Mouse (Mus musculus) mesoderm, embryonic 11.5 days (tissue): ENCODE data around the gene Tpm4.
"Not testable (repeated sequence)": the region's sequence is repeated elsewhere in the genome, so short reads cannot be mapped to it uniquely, and the experiment has no call there.

Source experiments
- DNase-seq: peaks from one replicate; pipeline ENCODE4 v3.0.0-alpha.2; 2012; ENCODE audit warnings: low read depth, low spot score

Tpm4 gene

DNA sequence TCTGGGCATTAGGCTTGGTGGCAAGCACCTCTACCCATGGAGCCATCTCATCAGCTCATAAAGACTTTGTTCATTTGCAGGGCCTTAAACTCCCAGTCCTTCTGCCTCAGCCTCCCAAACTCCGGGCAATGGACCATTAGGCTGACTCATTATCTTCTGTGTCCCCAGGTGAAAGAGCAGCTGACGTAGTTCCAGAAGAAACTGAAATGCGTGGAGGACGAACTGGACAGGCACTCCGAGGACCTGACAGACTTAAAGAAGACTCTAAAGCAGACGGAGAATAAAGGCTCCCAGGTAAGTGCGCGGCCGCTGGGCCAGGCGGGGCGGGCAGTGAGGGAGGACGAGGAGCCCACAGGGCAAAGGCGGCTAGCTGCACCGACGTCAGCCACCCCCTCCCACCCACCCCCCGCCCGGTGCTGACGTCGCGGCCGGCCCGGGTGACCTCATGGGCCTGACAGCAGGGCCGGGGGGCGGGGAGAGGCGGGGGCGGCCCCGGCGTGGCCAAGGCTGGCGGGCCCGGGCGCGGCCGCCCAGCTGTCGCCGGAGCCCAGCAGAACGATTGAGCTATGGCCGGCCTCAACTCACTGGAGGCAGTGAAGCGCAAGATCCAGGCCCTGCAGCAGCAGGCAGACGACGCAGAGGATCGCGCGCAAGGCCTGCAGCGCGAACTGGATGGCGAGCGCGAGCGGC is at the start of gene Tpm4:
TSS of gene Tpm4 (plus strand) at position 220 of the 690 bp plus-strand sequence.
- DNase-seq, result peak; percentile 81

GRCm38 (mm10) chr8:72087611-72088010 is 47.2 kb upstream of the Tpm4 start:
- not testable (repeated sequence) for DNase-seq

GRCm38 (mm10) chr8:72096721-72097120 is 38.1 kb upstream of the Tpm4 start:
- DNase-seq, result not testable (repeated sequence)

DNA sequence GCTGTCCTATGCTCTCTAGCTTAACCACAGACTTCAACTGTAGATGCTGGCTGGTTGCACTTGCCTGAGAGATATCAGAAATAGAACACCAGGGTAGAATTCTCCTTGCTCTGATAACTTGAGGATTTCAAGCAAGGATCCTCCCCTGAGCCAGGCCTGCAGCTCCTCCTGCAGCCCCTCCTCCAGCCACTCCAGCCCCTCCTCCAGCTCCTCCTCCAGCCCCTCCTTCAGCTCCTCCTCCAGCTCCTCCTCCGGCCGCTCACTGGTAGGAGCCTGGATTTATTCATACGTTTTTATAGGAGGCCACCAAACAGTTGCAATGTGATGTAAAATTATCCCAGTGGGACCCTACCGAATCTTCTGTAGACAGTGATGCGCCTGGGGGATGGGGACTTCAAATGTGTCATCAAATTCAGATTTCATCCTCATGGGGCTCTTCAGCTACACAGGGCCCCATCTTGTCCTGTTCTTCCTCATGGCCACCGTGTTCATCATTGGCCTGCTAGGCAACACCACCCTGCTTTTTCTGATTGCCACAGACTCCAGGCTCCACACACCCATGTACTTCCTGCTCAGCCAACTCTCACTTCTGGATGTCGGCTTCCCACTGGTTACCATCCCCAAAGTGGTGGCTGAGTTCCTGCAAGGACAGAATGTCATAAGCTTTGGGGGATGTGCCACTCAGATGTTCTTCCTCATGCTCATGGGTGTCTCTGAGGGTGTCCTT is 35.2 kb upstream of the Tpm4 start:
- not testable (repeated sequence) for DNase-seq

DNA sequence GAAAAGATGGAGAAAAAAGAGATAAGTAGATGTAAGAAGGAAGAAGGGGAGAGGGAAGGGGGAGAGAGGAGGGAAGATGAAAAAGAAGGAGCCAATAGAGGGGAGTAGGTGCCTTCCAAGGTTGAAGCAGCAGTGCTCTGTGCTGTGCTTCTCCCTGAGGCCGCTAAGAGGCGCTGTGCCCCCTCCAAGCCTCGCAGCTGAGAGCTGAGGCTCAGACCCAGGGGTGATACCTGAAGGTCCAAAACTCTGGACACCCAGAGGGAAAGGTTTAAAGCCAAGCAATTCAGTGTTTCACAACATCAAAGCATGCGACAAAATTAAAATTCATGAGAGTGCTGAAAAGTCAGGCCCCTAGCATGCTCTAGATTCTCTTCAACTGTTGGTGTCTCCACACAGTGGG is 29.6 kb upstream of the Tpm4 start:
- no peak for DNase-seq

- no peak for DNase-seq
Measured at GRCm38 (mm10) chr8:72106740-72107139, 28.0 kb upstream of the Tpm4 start, which contains the start of gene Olfr374. Gene Olfr374 (plus strand): TSS chr8:72107040.

GRCm38 (mm10) chr8:72110876-72111275 is 23.9 kb upstream of the Tpm4 start:
- DNase-seq, result no peak

- DNase-seq, result no peak
Measured at GRCm38 (mm10) chr8:72112486-72112885, 22.3 kb upstream of the Tpm4 start.

DNA sequence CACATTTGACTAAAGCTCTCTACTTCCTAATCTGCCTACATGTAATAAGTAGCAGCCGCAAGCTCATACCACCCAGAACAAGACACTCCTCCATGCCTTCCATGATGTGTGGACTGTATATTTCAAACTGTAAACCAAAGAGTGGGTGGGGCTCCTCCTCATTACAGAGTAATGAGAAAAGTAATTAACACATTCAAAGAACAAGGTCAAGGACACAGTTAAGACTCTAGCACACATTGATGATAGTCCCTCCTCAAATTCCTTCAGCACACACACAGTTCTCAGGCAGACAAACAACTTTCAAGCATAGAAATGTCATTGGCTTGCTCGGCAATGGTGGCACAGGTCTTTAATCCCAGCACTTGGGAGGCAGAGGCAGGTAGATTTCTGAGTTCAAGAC is 19.6 kb upstream of the Tpm4 start:
- no peak for DNase-seq

GRCm38 (mm10) chr8:72118616-72119015 is 16.2 kb upstream of the Tpm4 start:
- DNase-seq, result no peak

DNA sequence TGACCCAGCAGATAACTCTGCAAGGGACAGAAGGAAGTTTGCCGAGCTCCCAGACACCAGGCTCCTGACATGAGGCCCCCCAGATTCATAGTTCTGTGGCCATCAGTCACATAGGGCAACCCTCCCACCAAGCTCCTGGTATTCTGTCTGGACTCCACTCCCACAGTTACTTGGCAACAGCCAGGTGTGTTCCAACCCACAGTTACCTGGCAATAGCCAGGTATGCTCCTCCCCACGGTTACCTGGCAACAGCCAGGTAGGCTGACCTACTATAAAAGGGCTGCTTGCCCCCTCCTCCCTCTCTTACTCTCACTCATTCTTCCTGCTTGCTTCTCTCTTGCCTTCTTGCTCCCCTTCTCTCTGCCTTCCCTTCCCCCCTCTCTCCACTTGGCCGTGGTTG is 13.3 kb upstream of the Tpm4 start:
- DNase-seq, result not testable (repeated sequence)

DNA sequence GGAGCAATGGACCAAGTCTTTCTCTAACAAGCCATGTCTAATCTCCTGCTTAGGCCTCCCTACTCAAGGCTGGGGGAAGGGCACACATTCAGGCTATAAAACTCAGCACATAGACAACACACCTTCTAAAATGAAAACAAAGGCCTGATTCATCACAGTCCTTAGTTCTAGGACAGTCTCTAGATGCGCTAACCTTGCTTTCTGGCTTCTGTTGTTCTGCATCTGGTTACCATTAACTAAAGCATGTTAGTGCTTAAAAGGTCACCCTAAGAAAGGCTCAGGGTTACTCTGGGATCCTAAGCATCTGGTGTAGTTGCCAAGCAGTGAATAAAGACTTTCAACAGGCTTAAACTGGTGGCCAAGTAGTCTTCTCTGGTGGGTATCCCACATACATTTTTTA is 12.8 kb upstream of the Tpm4 start:
- DNase-seq, result no peak

- no peak for DNase-seq
Measured at GRCm38 (mm10) chr8:72127834-72128233, 6.9 kb upstream of the Tpm4 start.

GRCm38 (mm10) chr8:72131251-72131650 is 3.5 kb upstream of the Tpm4 start:
- peak; percentile 49 for DNase-seq

DNA sequence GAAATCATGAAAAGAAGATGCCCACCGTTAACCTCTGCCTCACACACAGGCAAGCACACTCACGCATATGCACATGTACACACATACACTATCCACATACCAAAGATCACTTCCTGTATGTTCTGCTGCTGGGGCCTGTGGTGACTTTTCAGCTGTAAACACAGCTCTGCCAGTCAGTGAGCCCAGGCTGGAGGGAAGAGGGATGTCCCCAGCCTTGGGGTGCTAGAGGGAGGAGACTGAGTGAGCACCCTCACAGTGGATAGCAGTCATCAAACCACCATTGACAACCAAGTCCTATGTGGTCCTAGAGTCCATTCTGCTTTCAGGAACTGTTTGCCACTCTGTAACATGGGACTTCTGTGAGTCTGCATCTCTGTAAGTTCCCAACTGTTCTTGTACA is 2.9 kb upstream of the Tpm4 start:
- no peak for DNase-seq

DNA sequence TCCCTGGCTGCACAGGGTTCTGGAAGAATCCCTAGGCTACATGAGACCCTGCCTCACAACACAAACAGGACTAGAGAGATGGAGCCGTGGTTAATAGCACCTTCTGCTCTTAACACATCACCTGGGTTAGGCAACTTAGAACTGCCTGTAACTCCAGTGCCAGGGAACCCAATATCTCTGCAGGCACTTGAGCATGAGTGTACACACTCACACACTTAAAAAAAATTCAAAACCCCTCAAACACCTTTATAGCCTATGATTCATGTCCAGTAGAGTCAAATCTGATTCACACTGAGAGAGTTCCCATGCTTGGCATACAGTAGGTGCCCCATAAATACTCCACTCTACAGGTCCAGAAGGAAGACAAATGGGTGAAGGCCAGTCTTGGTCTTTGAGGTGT is 2.4 kb upstream of the Tpm4 start:
- no peak for DNase-seq

GRCm38 (mm10) chr8:72132891-72133290 is 1.9 kb upstream of the Tpm4 start:
- DNase-seq, result no peak

- no peak for DNase-seq
Measured at GRCm38 (mm10) chr8:72133507-72133906, 1.3 kb upstream of the Tpm4 start.

DNA sequence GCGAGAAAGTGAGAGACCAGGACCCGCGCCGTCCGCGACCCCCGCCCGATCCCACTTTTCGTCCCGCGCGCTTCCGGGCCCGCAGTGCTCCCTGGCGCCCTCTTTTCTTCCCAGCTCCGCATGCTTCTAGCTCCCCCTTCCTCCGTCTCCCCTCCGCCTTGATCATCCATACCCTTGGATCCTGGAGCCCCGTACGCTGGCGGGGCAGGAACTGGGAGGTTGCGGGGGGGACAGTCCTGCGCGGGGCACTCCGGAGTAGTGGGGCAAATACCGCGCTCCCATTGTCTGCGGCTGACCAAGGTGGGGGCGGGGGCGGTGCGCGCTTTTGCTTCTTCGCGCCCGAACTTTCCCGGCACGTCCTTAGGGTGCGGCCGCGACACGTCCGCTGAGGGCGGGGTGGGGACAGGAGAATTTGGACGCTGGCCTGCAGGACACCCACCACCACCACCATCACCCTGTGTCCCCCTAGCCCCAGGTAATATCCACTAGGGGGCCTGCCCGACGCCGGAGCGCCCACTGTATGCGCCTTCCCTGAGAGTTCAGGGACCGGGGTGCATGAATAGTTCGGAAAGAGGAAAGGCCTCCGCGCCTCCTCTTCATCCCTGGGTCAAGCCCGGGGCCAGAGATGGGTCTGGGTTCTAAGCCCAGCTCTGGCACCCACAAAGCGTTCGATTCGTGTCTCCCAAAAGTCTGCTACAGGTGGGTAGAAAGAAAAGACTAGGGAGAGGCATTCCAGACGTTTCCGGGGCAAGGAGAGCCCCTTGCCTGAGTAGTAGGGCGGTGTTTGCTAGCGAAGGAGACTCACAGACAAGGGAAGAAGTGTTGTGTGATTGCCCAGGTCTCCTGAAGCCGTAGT is 899 bp downstream of the Tpm4 start:
- DNase-seq, result peak; percentile 54

GRCm38 (mm10) chr8:72136302-72136978 is 1.7 kb downstream of the Tpm4 start:
- peak; percentile 78 for DNase-seq

- no peak for DNase-seq
Measured at GRCm38 (mm10) chr8:72137431-72137830, 2.7 kb downstream of the Tpm4 start.

DNA sequence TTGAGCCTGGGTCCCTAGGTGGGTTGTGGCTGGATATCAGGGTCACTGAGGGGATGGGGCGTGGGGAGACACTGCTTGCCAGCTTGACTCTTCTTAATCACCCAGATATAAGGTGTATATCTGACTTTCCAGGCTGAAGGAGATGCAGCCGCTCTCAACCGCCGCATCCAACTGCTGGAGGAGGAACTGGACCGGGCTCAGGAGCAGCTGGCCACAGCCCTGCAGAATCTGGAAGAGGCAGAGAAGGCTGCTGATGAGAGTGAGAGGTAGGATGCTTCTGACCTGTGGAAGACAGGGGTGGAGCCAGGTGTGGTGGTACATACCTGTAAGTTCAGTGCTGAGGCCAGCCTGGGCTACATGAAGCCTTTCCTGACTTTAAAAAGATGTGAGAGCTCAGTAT is 3.7 kb downstream of the Tpm4 start:
- no peak for DNase-seq
